Mouse (Mus musculus) testis, adult 2 months (tissue): ENCODE measurements around the gene Spin1. TPM values are rescaled to one million over a fixed set of nuclear protein-coding genes. Genes with fewer than 3 reads are reported as not detected.

Source experiments
- H3K27ac ChIP-seq: fragments of 200-500 bp; 2 replicates; pipeline ENCODE4 v1.5.1; 2012; ENCODE audit warnings: low read depth, low read length; ENCODE audit not compliant: control insufficient read depth, insufficient read depth
- H3K27me3 ChIP-seq: fragments of 200-500 bp; 2 replicates; pipeline ENCODE4 v1.6.1; 2012; ENCODE audit warnings: mild to moderate bottlenecking, low read length, moderate library complexity; ENCODE audit not compliant: control insufficient read depth, insufficient read depth
- H3K36me3 ChIP-seq: fragments of 200-500 bp; 2 replicates; pipeline ENCODE4 v1.6.1; 2012; ENCODE audit warnings: mild to moderate bottlenecking, low read length; ENCODE audit not compliant: control insufficient read depth, insufficient read depth
- H3K4me1 ChIP-seq: fragments of 200-500 bp; 2 replicates; pipeline ENCODE4 v1.6.1; 2012; ENCODE audit warnings: low read length; ENCODE audit not compliant: control insufficient read depth, insufficient read depth
- H3K4me3 ChIP-seq: fragments of 200-500 bp; 2 replicates; pipeline ENCODE4 v1.5.1; 2012; ENCODE audit warnings: low read depth, mild to moderate bottlenecking, low read length, moderate library complexity, mixed read lengths; ENCODE audit not compliant: control insufficient read depth
- CTCF ChIP-seq: fragments of 200-500 bp; IDR thresholded peaks from 2 replicates; pipeline ENCODE4 v1.5.1; 2012; ENCODE audit warnings: low read depth, mild to moderate bottlenecking, inconsistent platforms, low read length, moderate library complexity; ENCODE audit not compliant: control insufficient read depth, insufficient read depth, insufficient replicate concordance
- POLR2A ChIP-seq: fragments of 200-500 bp; IDR thresholded peaks from 2 replicates; pipeline ENCODE4 v1.6.1; 2012; ENCODE audit warnings: low read depth, mild to moderate bottlenecking, inconsistent platforms, low read length, moderate library complexity; ENCODE audit not compliant: control insufficient read depth
- polyA plus RNA-seq: library from polyadenylated mRNA; depleted of rRNA; stranded (reverse); fragments of >200 nt; gene quantifications from 2 replicates; pipeline ENCODE4 v1.2.3, GENCODE M21; 2012

The Spin1 gene
- polyA plus RNA-seq, 1 experiment: 12.1 TPM

DNA sequence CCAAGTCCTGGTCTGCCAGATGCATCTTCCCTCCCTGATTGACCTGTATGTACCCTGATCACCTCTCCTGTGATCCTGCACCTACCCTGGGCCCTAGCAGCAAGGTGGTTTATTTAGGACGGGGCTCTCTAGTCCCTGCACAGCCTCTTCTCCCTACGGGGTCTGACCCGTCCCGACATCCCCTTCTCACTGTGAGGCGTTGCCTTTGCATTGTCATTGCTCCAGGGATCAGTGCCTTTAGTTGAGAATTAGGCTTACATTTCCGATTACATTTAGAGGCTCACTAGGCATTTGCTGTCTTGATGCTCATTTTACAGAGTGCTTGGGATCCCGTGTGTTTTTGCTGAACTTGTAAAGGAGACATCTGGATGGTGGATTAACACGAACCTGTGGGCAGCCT is 22.1 kb downstream of the Spin1 start:
- H3K4me3 ChIP-seq: no peak overlapping the region
- H3K4me1 ChIP-seq: no peaks in the 10 kb centered on the region; the same call in 1 of the 2 replicates
- no peaks in the 10 kb centered on the region for H3K27me3 ChIP-seq
- TF ChIP-seq POLR2A (no peak), CTCF (no peak)
- 0 out of 2 replicates have a peak overlapping the region, but pooled peaks have one; percentile 21 for H3K27ac ChIP-seq
- H3K36me3 ChIP-seq: no peaks in the 10 kb centered on the region

- Histone ChIP-seq H3K27ac (no peak overlapping the region), H3K4me1 (no peaks in the 10 kb centered on the region; the same call in 1 of the 2 replicates), H3K27me3 (no peaks in the 10 kb centered on the region), H3K36me3 (no peaks in the 10 kb centered on the region), H3K4me3 (no peak overlapping the region)
- TF ChIP-seq POLR2A (no peak), CTCF (no peak)
Measured at GRCm38 (mm10) chr13:51125357-51125756, 24.7 kb downstream of the Spin1 start.

- no peaks in the 10 kb centered on the region for H3K36me3 ChIP-seq
- H3K27ac ChIP-seq: no peak overlapping the region
- H3K4me3 ChIP-seq: no peak overlapping the region
- TF ChIP-seq CTCF (no peak), POLR2A (no peak)
- no peaks in the 10 kb centered on the region for H3K27me3 ChIP-seq
- no peaks in the 10 kb centered on the region; the same call in 1 of the 2 replicates for H3K4me1 ChIP-seq
Measured at GRCm38 (mm10) chr13:51127906-51128305, 27.2 kb downstream of the Spin1 start.

- Histone ChIP-seq H3K4me3 (no peak overlapping the region), H3K36me3 (no peaks in the 10 kb centered on the region), H3K27me3 (no peaks in the 10 kb centered on the region), H3K27ac (no peak overlapping the region), H3K4me1 (no peaks in the 10 kb centered on the region)
- TF ChIP-seq CTCF: no peak
- TF ChIP-seq POLR2A: no peak
Measured at GRCm38 (mm10) chr13:51128417-51128816, 27.7 kb downstream of the Spin1 start.

DNA sequence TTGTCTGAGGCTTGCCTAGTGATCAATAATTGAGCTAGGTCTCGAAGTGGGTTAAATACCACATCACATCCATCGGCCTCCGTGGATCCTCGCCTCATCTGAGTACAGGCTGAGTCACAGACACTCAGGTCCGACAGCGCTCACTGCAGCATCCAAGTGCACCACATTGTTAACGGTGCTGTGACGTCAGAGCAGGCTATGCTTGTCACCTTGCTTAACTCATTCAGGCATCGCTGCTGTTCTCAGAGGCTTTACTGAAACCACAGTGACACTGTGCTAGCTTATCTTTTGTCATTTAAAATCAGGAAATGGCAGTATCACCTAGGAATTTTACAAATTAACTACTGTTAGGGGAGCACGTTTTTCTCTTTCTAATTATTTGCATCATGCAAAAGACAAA is 30.5 kb downstream of the Spin1 start:
- H3K36me3 ChIP-seq: no peaks in the 10 kb centered on the region
- H3K4me3 ChIP-seq: no peak overlapping the region
- H3K27me3 ChIP-seq: no peaks in the 10 kb centered on the region
- H3K27ac ChIP-seq: no peak overlapping the region
- no peaks in the 10 kb centered on the region; the same call in 1 of the 2 replicates for H3K4me1 ChIP-seq
- TF ChIP-seq CTCF (no peak), POLR2A (no peak)

- Histone ChIP-seq H3K4me3 (no peak overlapping the region), H3K36me3 (no peaks in the 10 kb centered on the region; the same call in 1 of the 2 replicates), H3K27me3 (no peaks in the 10 kb centered on the region), H3K4me1 (no peaks in the 10 kb centered on the region; the same call in 1 of the 2 replicates), H3K27ac (peak overlapping the region; percentile 32)
- no peak for TF ChIP-seq POLR2A
Measured at GRCm38 (mm10) chr13:51136315-51136714, 35.6 kb downstream of the Spin1 start.

DNA sequence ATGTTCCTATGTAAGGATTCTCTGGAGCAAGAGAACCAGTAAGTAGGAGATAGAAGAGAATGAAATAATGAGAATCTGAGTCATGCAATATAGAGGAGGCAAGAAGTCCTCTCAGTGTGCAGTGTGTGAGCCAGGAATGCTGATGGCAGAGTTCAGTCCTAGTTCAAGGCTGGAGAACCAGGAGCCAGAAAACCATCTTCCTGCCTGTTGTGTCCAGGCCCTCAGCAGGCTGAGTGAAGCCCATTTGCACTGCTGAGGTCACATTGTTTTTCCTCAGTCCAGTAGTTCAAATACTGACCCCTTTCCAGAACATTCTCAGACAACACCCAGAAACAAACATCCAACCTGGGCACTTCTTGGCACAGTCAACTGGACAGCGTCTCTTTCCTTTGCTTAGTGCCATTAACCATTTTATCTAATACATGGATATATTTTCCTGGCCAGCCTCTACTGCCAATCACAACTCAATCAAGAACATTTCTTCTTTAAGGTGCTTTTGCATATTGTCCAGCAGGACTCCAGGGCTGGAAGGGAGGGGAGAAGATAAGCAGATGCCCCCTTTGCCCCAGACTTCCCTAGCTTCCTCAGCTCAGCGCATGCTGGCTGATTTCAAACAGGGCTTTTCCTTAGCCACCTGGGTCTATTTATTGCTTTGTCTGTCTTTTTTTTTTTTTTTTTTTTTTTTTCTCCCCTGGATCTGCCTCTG is 36.5 kb downstream of the Spin1 start:
- Histone ChIP-seq H3K27ac (peak overlapping the region; percentile 32), H3K27me3 (no peaks in the 10 kb centered on the region), H3K4me1 (no peaks in the 10 kb centered on the region; the same call in 1 of the 2 replicates), H3K4me3 (no peak overlapping the region), H3K36me3 (no peaks in the 10 kb centered on the region; the same call in 1 of the 2 replicates)
- TF ChIP-seq CTCF: no peak
